Mouse (Mus musculus) activated CD4-positive, CD25-positive, alpha-beta regulatory T cell, adult 9 weeks (primary cell): ENCODE data around the gene Smok3c. TPM values are rescaled to one million over a fixed set of nuclear protein-coding genes. Genes with fewer than 3 reads are reported as not detected.

Source experiments
- polyA plus RNA-seq: library from polyadenylated mRNA; unstranded; fragments of 100-300 nt; shearing (Covaris generic); gene quantifications from one replicate; pipeline ENCODE4 v1.2.1, GENCODE M21; 2017

Gene Smok3c
- not detected for polyA plus RNA-seq

DNA sequence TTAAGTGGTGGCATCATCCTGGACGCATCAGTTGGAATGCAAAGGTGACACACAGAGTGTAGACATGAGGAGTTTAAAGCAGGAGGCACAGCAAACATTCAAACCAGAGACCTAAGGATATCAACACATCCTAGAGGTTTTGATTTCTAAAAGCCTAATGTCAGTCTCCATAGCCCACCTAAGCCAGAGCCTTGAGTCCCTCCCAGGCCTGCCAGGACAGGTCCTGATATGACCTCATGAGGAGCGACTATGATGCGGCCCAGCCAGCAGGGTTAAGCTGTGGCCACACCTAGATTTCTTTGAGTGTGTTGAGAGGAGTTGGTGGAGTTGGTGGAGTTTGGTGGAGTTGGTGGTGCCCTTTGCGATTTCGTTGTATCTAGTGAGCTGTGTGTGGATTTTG lies at the start of gene Smok3c:
Smok3c (plus strand) TSS at position 301 of the 400 bp plus-strand sequence.

DNA sequence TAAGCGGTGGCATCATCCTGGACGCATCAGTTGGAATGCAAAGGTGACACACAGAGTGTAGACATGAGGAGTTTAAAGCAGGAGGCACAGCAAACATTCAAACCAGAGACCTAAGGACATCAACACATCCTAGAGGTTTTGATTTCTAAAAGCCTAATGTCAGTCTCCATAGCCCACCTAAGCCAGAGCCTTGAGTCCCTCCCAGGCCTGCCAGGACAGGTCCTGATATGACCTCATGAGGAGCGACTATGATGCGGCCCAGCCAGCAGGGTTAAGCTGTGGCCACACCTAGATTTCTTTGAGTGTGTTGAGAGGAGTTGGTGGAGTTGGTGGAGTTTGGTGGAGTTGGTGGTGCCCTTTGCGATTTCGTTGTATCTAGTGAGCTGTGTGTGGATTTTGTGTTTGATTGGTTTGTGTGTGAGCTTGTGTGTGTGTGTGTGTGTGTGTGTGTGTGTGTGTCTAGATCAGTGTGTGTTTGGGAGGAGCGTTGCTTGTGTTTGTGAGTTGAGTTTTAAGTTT lies 32.0 kb upstream of the Smok3c start, which contains the start of the genes Smok3a and Smok3b:
Smok3a (plus strand) TSS at position 301 of the 519 bp plus-strand sequence.
Smok3b (plus strand) TSS at position 469 of the 519 bp plus-strand sequence.

DNA sequence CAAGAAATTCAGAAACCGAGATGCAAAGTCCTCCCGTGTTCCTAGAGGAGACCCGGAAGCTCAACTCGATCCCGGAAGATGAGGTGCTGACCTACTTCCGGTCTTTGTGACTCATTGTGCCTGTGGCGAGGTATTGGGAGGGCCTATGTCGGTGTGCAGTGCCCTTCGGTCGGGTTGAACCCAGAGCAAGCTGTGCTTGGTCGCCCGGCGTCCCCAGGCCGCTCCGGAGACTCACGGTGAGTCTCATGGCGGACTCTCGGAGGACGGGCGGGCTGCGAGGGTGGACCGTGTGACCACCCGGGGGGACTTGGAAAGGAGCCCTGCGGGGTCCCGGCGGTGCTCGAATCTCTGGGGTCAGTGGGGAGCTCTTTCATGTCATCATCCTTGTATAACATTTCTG lies 32.0 kb downstream of the Smok3c start, which contains the start of gene Zkscan1:
Zkscan1 (plus strand) TSS at position 89 of the 400 bp plus-strand sequence.

Other genes with a start within 250 kb of the Smok3c start
- 1.9 TPM for gene Pilra, start 216.9 kb upstream of the Smok3c start, polyA plus RNA-seq
- gene Pilrb1, start 195.1 kb upstream of the Smok3c start, polyA plus RNA-seq: 0.88 TPM
- 0.77 TPM for gene Pilrb2, start 181.4 kb upstream of the Smok3c start, polyA plus RNA-seq
- not detected for gene Cyp3a13, start 131.6 kb upstream of the Smok3c start, polyA plus RNA-seq
- not detected for gene Gjc3, start 90.1 kb upstream of the Smok3c start, polyA plus RNA-seq
- gene Azgp1, start 71.7 kb upstream of the Smok3c start, polyA plus RNA-seq: not detected
- gene Smok3a, start 31.9 kb upstream of the Smok3c start, polyA plus RNA-seq: not detected
- not detected for gene Smok3b, start 31.8 kb upstream of the Smok3c start, polyA plus RNA-seq
- gene Zkscan1, start 31.9 kb downstream of the Smok3c start, polyA plus RNA-seq: 24.1 TPM
- 26.3 TPM for gene Zscan21, start 63.7 kb downstream of the Smok3c start, polyA plus RNA-seq
- gene Zfp113, start 102.5 kb downstream of the Smok3c start, polyA plus RNA-seq: 23.3 TPM
- gene Cops6, start 107.9 kb downstream of the Smok3c start, polyA plus RNA-seq: 230 TPM
- gene Ap4m1, start 118.8 kb downstream of the Smok3c start, polyA plus RNA-seq: 11.0 TPM
- 95.0 TPM for gene Mcm7, start 119.2 kb downstream of the Smok3c start, polyA plus RNA-seq
- 57.0 TPM for gene Taf6, start 134.3 kb downstream of the Smok3c start, polyA plus RNA-seq
- 20.8 TPM for gene Cnpy4, start 134.3 kb downstream of the Smok3c start, polyA plus RNA-seq
- gene Mblac1, start 141.1 kb downstream of the Smok3c start, polyA plus RNA-seq: 0.56 TPM
- gene Nxpe5, start 172.7 kb downstream of the Smok3c start, polyA plus RNA-seq: 0.09 TPM
- 118 TPM for gene Lamtor4, start 202.3 kb downstream of the Smok3c start, polyA plus RNA-seq
- gene BC037034, start 210.8 kb downstream of the Smok3c start, polyA plus RNA-seq: 9.8 TPM
- gene Gal3st4, start 219.6 kb downstream of the Smok3c start, polyA plus RNA-seq: 1.3 TPM
- not detected for gene Gm43720, start 226.8 kb downstream of the Smok3c start, polyA plus RNA-seq
- 1.9 TPM for gene Gpc2, start 226.8 kb downstream of the Smok3c start, polyA plus RNA-seq
- 0.95 TPM for gene Stag3, start 227.0 kb downstream of the Smok3c start, polyA plus RNA-seq